Mouse (Mus musculus): ENCODE measurements around the gene Taz. TPM values are rescaled to one million over a fixed set of nuclear protein-coding genes. Genes with fewer than 3 reads are reported as not detected.
A peak's percentile ranks its signal among the peaks of the same experiment; 100 is the strongest.

Gene Taz
- polyA plus RNA-seq, 1 experiment: 111 TPM

DNA sequence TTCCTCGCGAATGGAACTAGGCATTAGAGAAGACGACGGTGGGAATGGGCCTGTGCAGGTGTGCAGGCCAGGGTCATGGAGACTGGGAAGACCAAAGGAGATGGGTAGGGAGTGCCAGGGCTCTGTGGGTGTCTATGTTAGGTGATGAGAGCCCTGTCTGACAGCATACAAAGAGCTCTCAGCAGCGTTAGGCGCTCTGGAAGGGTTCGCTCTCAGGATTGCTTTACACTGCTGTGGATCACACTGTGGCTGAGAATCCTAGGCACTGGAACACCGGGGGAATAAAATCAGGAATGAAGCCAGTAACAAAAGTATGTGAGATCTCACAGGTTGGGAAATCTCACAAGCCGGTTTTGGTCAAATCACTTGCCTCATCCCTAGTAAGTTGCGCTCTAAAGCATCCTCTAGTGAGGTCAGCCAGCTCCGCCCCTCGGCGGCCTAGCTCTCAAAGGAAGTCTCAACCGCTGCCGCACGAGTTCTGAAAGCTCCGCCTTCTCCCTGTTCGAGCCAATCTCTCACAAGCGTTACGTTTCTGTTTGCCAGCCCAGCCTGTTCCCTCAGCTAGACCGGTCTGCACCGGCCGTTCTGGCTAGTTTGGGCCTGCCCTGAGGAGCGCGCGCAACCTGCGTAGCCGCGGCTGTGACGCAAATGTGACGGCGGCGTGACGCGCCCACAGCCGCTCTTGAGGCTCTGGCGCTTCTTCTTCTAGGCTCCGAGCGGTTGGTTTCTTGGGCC is 27.4 kb upstream of the Taz start, which contains the start of gene Emd:
TSS of gene Emd (plus strand) at position 535 of the 735 bp plus-strand sequence.
- Histone ChIP-seq H3K36me3 (ENCODE audit: control insufficient read depth, insufficient read depth, low read length) (peaks cover 9% of the 10 kb centered on the region; the same call in 1 of the 2 replicates), H3K27ac (ENCODE audit: control insufficient read depth, insufficient read depth, low read length) (peak within 1 kb of the TSS; percentile 87), H3K4me3 (ENCODE audit: control insufficient read depth, insufficient read depth, low read length) (peak within 1 kb of the TSS; percentile 96), H3K4me1 (replicated peaks; ENCODE audit: control insufficient read depth, insufficient read depth, low read length) (peaks cover 11% of the 10 kb centered on the region), H3K27me3 (ENCODE audit: control insufficient read depth, insufficient read depth, low read length) (no peaks in the 10 kb centered on the region)
- 15% methylated on average over 39 of the region's 39 CpGs for WGBS
- peak; percentile 53 for TF ChIP-seq POLR2A (IDR thresholded peaks at IDR 0.05; ENCODE audit: control insufficient read depth, extremely low read depth, insufficient read depth, low read length, poor library complexity)
- no peak for TF ChIP-seq CTCF (IDR thresholded peaks at IDR 0.05; ENCODE audit: borderline replicate concordance, control insufficient read depth, extremely low read depth, insufficient read depth, low read length, poor library complexity)
- peak; percentile 75 for DNase-seq

DNA sequence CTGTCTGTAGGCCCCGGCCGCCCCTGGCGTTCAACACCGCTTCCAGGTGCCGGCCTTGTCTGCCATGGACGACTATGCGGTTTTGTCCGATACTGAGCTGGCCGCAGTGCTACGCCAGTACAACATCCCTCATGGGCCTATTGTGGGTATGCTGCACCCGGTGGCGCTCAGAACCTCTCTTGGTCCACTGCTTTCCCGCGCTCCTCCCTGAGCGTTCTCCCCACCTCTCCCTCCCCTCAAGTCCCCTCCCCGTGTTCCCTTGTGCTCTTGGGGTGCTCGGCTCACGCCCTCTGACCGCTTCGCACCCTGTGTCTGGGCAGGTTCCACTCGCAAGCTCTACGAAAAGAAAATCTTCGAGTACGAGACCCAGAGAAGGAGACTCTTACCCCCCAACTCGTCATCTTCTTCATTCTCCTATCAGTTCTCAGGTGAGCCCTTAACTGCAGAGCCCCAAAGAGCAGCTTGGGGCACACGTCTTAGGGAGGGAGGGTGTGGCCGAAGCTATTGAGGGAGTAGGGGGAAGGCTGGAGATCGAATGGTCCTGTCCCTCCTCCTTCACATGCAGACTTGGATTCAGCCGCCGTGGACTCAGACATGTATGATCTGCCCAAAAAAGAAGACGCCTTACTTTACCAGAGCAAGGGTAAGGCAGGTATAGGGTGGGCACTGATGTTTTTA is 26.7 kb upstream of the Taz start:
- 2% methylated on average over 31 of the region's 31 CpGs for WGBS

DNA sequence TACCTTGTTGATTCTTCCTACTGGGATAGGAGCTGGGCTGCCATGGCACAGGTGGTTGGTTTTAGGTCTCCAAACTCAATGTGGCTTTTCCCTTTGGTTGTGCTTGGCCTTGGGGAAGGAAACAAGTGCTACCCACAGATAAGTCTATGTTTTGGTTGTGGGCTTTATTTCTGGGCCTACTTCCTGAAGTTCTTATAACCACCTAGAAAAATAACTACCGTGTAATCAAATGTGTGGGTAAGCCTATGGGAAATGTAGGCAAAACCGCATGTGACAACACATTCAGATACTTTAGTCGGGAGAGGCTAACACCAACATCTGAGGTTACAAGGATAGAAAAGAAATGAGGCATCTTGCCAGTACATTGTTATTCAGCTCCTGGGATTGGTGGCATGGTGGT is 24.0 kb upstream of the Taz start:
- Histone ChIP-seq H3K27ac (ENCODE audit: control insufficient read depth, insufficient read depth, low read length) (no peak overlapping the region), H3K4me3 (ENCODE audit: control insufficient read depth, insufficient read depth, low read length) (no peak overlapping the region), H3K36me3 (ENCODE audit: control insufficient read depth, insufficient read depth, low read length) (peaks cover 9% of the 10 kb centered on the region; the same call in 1 of the 2 replicates), H3K27me3 (ENCODE audit: control insufficient read depth, insufficient read depth, low read length) (no peaks in the 10 kb centered on the region), H3K4me1 (replicated peaks; ENCODE audit: control insufficient read depth, insufficient read depth, low read length) (peaks cover 6% of the 10 kb centered on the region)
- 27% methylated on average over 3 of the region's 3 CpGs for WGBS
- TF ChIP-seq CTCF (IDR thresholded peaks at IDR 0.05; ENCODE audit: borderline replicate concordance, control insufficient read depth, extremely low read depth, insufficient read depth, low read length, poor library complexity) (no peak), POLR2A (IDR thresholded peaks at IDR 0.05; ENCODE audit: control insufficient read depth, extremely low read depth, insufficient read depth, low read length, poor library complexity) (no peak)
- no peak for DNase-seq

More for the DNA sequence above, 26.7 kb upstream of the Taz start:
- peak; percentile 5 for DNase-seq
- no peak for TF ChIP-seq POLR2A (IDR thresholded peaks at IDR 0.05; ENCODE audit: control insufficient read depth, extremely low read depth, insufficient read depth, low read length, poor library complexity)
- TF ChIP-seq CTCF (IDR thresholded peaks at IDR 0.05; ENCODE audit: borderline replicate concordance, control insufficient read depth, extremely low read depth, insufficient read depth, low read length, poor library complexity): no peak
- Histone ChIP-seq H3K27ac (ENCODE audit: control insufficient read depth, insufficient read depth, low read length) (peak overlapping the region; percentile 87), H3K36me3 (ENCODE audit: control insufficient read depth, insufficient read depth, low read length) (peaks cover 9% of the 10 kb centered on the region; the same call in 1 of the 2 replicates), H3K4me1 (replicated peaks; ENCODE audit: control insufficient read depth, insufficient read depth, low read length) (peaks cover 7% of the 10 kb centered on the region), H3K27me3 (ENCODE audit: control insufficient read depth, insufficient read depth, low read length) (no peaks in the 10 kb centered on the region), H3K4me3 (ENCODE audit: control insufficient read depth, insufficient read depth, low read length) (peak overlapping the region; percentile 96)

DNA sequence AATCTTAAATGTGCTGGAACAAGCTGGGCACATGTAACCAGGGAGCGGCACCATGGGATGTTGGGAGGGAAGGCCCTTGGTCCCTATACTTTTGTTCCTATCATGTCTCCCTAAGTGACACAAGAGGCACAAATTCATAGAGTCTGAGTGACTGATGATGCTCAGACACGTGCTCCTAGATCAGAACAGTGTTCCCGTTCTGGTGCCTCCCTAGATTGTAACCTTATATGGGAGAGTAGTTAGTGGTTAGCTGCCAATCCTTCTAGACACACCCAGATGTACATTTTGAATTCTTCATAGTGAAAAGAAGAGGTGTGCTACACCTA is 12.0 kb upstream of the Taz start:
- Histone ChIP-seq H3K4me3 (ENCODE audit: control insufficient read depth, insufficient read depth, low read length) (peak overlapping the region; percentile 55), H3K27me3 (ENCODE audit: control insufficient read depth, insufficient read depth, low read length) (no peaks in the 10 kb centered on the region), H3K4me1 (replicated peaks; ENCODE audit: control insufficient read depth, insufficient read depth, low read length) (peaks cover 3% of the 10 kb centered on the region; the same call in 1 of the 2 replicates), H3K36me3 (ENCODE audit: control insufficient read depth, insufficient read depth, low read length) (peaks cover 4% of the 10 kb centered on the region), H3K27ac (ENCODE audit: control insufficient read depth, insufficient read depth, low read length) (peak overlapping the region; percentile 83)
- WGBS: 31% methylated on average over 3 of the region's 3 CpGs
- TF ChIP-seq CTCF (IDR thresholded peaks at IDR 0.05; ENCODE audit: borderline replicate concordance, control insufficient read depth, extremely low read depth, insufficient read depth, low read length, poor library complexity) (no peak), POLR2A (IDR thresholded peaks at IDR 0.05; ENCODE audit: control insufficient read depth, extremely low read depth, insufficient read depth, low read length, poor library complexity) (no peak)
- DNase-seq: no peak

DNA sequence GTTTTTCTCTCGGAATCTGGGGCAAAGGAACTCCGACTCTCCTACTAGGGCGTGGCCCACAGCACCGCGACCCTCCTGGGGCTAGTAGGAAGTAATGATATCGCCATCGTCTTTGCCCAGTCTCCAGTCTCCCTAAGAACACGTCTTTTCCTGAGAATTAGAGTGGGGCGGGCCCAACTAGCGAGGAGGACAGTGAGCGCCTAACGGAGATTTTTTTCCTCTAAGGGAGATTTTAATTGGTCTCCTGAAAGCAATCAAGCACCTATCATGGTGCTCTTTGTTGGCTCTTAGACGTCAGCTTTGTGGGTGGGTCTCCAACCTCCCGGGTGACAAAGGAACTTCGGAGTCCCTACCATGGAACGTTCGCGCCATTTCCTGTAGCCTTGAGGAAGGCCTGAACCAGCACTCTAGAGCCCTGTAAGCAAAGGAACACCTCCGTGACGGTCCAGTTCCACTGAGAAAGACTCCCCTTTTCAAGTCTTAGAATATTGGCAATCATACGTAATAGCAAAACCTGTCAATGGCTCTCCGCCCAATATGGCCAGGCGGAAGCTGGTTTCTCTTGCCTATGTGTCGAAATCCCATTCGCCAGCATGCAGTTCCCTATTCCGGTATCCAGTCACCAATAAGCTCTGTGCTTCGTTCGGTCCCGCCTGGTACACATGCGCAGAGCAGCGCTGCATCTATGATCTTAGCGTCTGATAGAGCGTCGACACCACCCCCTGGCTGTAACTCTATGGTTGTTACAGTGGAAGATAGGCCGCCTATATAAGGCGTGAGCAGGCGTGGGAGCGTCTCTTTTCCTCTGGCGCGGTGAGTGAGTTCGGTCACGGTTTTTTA is 11.4 kb upstream of the Taz start, which contains the start of gene Rpl10:
TSS of gene Rpl10 (plus strand) at position 751 of the 840 bp plus-strand sequence.
- Histone ChIP-seq H3K27ac (ENCODE audit: control insufficient read depth, insufficient read depth, low read length) (peak within 1 kb of the TSS; percentile 88), H3K27me3 (ENCODE audit: control insufficient read depth, insufficient read depth, low read length) (no peaks in the 10 kb centered on the region), H3K4me3 (ENCODE audit: control insufficient read depth, insufficient read depth, low read length) (peak within 1 kb of the TSS; percentile 80), H3K4me1 (replicated peaks; ENCODE audit: control insufficient read depth, insufficient read depth, low read length) (peaks cover 3% of the 10 kb centered on the region; the same call in 1 of the 2 replicates), H3K36me3 (ENCODE audit: control insufficient read depth, insufficient read depth, low read length) (peaks cover 4% of the 10 kb centered on the region)
- TF ChIP-seq POLR2A (IDR thresholded peaks at IDR 0.05; ENCODE audit: control insufficient read depth, extremely low read depth, insufficient read depth, low read length, poor library complexity) (peak; percentile 77), CTCF (IDR thresholded peaks at IDR 0.05; ENCODE audit: borderline replicate concordance, control insufficient read depth, extremely low read depth, insufficient read depth, low read length, poor library complexity) (no peak)
- WGBS: 1% methylated on average over 42 of the region's 42 CpGs
- peak; percentile 82 for DNase-seq
